Mouse (Mus musculus) cortical plate, adult 2 months (tissue): ENCODE data around the gene Aff3.

Experiments used
- CTCF ChIP-seq: fragments of 200-500 bp; IDR thresholded peaks from 2 replicates; pipeline ENCODE4 v1.5.1; 2011; ENCODE audit warnings: mild to moderate bottlenecking, control low read depth, low read length; ENCODE audit not compliant: insufficient read depth; ENCODE audit errors: extremely low read depth
- POLR2A ChIP-seq: fragments of 200-500 bp; IDR thresholded peaks from 2 replicates; pipeline ENCODE4 v1.6.1; 2011; ENCODE audit warnings: mild to moderate bottlenecking, low read length, control low read depth; ENCODE audit not compliant: insufficient read depth; ENCODE audit errors: extremely low read depth

DNA sequence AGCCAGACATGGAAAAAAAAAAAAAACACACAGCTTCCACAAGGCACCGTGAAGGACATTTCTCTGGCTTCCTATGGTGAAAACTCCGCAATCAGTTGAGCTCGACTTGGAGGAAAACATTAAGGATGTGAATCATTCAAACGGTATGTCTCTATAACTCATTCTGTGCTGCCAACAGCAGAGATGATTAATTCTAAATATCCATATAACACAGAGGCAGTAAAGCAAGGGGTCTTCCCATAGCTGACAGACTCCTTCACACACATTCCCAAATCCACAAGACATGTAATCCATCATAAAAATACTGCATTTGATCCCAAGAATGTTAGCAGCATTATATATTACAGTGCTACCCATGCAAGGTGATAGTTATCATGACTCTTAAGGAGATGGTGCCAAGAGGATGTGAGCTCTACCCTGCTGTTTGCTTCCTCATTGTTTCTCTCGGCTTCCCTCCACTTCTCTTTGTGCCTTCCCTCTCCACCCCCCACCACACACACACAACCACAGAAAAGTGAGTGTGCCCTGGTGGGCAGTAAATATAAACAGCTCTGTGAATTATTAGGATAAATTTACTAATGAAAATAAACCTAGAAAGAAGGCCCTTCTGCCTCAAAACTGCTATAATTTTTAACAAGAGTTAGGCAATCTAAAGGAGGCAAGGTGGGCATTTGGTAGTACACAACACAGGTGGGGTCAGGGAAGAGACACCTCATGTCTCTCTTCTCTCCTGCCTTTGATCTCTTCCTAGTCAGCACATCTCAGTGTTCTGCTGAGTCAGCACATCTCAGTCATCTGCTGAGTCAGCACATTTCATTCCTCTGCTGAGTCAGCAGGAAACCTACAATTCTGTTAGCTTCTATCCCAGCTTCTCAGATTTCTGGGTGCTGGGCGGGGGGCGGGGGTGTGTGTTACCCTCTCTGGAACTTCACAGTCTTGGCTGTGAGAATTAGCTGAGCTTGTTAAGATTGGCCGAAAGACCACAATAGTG lies 115.8 kb downstream of the Aff3 start:
- TF ChIP-seq CTCF (no peak), POLR2A (no peak)
